Mouse (Mus musculus): ENCODE measurements around the gene Adsl.
"Not testable (repeated sequence)": the region's sequence is repeated elsewhere in the genome, so short reads cannot be mapped to it uniquely, and the experiment has no call there.

- not testable (repeated sequence) for TF ChIP-seq CTCF (IDR thresholded peaks at IDR 0.05; ENCODE audit: low read depth); EP300 (optimal IDR thresholded peaks at IDR 0.05)
These were observed 43.5 kb upstream of the Adsl start for GRCm38 (mm10) chr15:80904776-80905175.

Measured in stomach, postnatal 0 days (tissue).